Mouse (Mus musculus) forebrain, embryonic 14.5 days (tissue): ENCODE data around the gene Hmcn1. TPM values are rescaled to one million over a fixed set of nuclear protein-coding genes. Genes with fewer than 3 reads are reported as not detected.

ENCODE experiments used
- ATAC-seq: fragments of 200-750 bp; cut with Nextera tagmentation; 2 replicates; pipeline ENCODE4 v1.8.0; 2017; ENCODE audit warnings: mild to moderate bottlenecking, moderate library complexity
- DNase-seq: peaks from one replicate; pipeline ENCODE4 v3.0.0-alpha.2; 2015; ENCODE audit warnings: low spot score
- H3K27ac ChIP-seq: fragments of 300-500 bp; sonication (generic); 2 replicates; pipeline ENCODE4 v1.5.1; 2014; ENCODE audit warnings: low read depth, mild to moderate bottlenecking, control low read depth, low read length, moderate library complexity
- H3K27me3 ChIP-seq: fragments of 300-500 bp; sonication (generic); replicated peaks from 2 replicates; pipeline ENCODE4 v1.6.1; 2014; ENCODE audit warnings: low read length, control low read depth, mixed read lengths; ENCODE audit not compliant: control insufficient read depth, insufficient read depth
- H3K36me3 ChIP-seq: fragments of 300-500 bp; sonication (generic); 2 replicates; pipeline ENCODE4 v1.6.1; 2014; ENCODE audit warnings: low read length, control low read depth; ENCODE audit not compliant: control insufficient read depth, insufficient read depth
- H3K4me1 ChIP-seq: fragments of 300-500 bp; sonication (generic); 2 replicates; pipeline ENCODE4 v1.6.1; 2014; ENCODE audit warnings: antibody characterized with exemption, low read length, control low read depth; ENCODE audit not compliant: control insufficient read depth, insufficient read depth
- H3K4me2 ChIP-seq: fragments of 300-500 bp; sonication (generic); 2 replicates; pipeline ENCODE4 v1.6.1; 2014; ENCODE audit warnings: mild to moderate bottlenecking, control low read depth, low read length
- H3K4me3 ChIP-seq: fragments of 300-500 bp; sonication (generic); 2 replicates; pipeline ENCODE4 v1.5.1; 2014; ENCODE audit warnings: low read depth, low read length, control low read depth
- H3K9ac ChIP-seq: fragments of 300-500 bp; sonication (generic); 2 replicates; pipeline ENCODE4 v1.6.1; 2014; ENCODE audit warnings: mild to moderate bottlenecking, low read length, control low read depth, moderate library complexity
- H3K9me3 ChIP-seq: fragments of 300-500 bp; sonication (generic); replicated peaks from 2 replicates; pipeline ENCODE4 v1.6.1; 2016; ENCODE audit warnings: low read length, control low read depth, mixed read lengths; ENCODE audit not compliant: control insufficient read depth
- WGBS: fragments of 180-500 bp; shearing (Covaris S2); extraction: QIAGEN DNeasy Blood & Tissue Kit; methylation state at CpG from one replicate; pipeline ENCODE4 v1.1.7; 2014; 5-methylcytosine and 5-hydroxymethylcytosine counted together
- polyA plus RNA-seq: library from polyadenylated mRNA; unstranded; fragments of >200 nt; fragmentation: Nextera tagmentation; extraction: Ambion mirVana; gene quantifications from 2 replicates; pipeline ENCODE4 v1.2.1, GENCODE M21; 2014

The Hmcn1 gene
- polyA plus RNA-seq = 1.1 and 1.8 TPM in 2 replicates

DNA sequence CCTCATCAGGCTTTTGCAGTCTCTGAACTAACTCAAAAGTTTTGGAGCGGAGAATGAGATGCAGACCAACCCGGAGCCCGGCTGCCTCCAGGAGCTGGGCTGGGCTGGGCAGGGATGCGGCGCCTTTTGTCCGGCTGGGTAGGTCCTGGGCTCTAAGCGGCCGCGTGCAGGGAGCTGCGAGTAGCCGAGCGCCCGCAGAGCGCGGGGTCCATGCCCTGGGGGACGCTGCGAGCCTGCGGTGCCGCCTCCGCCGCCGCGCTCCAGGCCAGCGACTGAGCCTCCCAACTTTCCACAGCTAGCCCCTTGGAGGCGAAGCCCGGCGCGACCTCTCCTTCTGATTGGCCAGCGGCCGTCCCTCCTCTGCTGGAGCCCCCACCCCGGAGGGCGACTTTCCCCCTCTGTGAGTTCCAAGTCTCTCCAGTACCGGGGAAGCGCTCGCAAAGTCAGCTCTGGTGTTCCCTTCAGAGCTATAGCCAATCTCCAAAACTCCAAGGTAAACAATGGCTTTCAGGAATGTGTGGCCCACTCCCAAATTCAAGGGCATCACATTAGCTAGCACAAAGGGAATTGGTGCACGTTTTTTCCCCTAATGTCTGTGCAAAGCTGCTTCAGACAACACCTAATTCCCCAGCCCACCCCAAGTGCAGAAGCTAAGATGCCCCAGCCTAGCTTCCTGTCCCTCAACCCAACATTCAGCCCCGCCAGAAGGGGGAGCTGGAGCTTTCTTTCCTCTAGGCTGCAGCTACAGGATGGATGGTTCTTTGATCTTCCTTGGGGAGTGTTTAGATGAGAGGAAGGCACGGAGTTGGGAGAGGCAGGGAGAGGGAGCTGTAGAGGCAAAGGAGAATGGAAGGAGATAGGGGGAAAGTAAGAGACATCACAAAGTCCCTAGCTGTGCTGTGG is at the start of gene Hmcn1:
Gene Hmcn1, minus strand, starts transcription at position 274 of the 903 bp plus-strand sequence.
- Histone ChIP-seq H3K9me3 (no peaks in the 10 kb centered on the region), H3K27me3 (no peaks in the 10 kb centered on the region), H3K4me2 (peak within 1 kb of the TSS; percentile 84), H3K4me3 (peak within 1 kb of the TSS; percentile 44), H3K4me1 (peaks cover 11% of the 10 kb centered on the region; the same call in 1 of the 2 replicates), H3K9ac (peak within 1 kb of the TSS; percentile 64), H3K27ac (no peak within 1 kb of the TSS), H3K36me3 (no peaks in the 10 kb centered on the region)
- peak; percentile 49 for DNase-seq
- whole genome bisulfite sequencing = under 1% methylated on average over 32 of the region's 38 CpGs
- ATAC-seq = peak; percentile 91

DNA sequence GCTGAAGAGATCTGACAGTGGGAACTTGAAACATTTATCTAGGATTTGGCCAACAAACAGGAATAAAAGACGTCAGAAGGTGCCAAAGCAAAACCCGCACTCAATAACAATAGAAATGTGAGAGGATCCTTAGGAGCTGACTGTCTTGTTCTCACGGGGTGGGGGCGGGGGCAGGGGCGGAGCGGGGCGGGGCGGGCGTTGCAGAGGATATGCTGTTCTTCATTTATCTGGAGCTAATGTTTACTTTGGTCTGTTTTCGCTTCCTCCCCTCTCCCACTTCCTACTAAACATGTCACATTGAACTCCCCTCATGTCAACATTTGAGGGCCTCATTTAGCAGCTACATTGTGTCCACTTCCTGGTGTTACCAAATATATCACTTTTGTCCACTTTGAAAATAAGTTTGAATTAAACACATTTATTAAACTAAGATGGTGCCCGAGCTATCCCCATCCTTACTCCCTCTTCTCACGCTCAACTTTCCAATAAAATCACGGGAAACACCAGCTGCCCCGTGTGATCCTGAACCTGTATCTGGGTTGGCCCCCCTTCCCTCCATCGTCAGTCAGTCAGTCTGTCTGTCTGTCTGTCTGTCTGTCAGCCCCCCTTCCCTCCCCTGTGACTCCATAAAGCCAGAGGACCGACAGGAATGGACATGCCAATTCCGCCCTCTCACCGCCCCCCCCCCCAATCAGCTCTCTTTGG is 47.9 kb upstream of the Hmcn1 start:
- Histone ChIP-seq H3K36me3 (no peaks in the 10 kb centered on the region), H3K4me1 (peaks cover 4% of the 10 kb centered on the region; the same call in 1 of the 2 replicates), H3K9me3 (no peaks in the 10 kb centered on the region), H3K4me3 (no peak overlapping the region), H3K27ac (no peak overlapping the region), H3K4me2 (no peak overlapping the region), H3K27me3 (no peaks in the 10 kb centered on the region), H3K9ac (no peak overlapping the region)
- DNase-seq (no peak), ATAC-seq (no peak)
- 62% methylated on average over 18 of the region's 18 CpGs for WGBS

DNA sequence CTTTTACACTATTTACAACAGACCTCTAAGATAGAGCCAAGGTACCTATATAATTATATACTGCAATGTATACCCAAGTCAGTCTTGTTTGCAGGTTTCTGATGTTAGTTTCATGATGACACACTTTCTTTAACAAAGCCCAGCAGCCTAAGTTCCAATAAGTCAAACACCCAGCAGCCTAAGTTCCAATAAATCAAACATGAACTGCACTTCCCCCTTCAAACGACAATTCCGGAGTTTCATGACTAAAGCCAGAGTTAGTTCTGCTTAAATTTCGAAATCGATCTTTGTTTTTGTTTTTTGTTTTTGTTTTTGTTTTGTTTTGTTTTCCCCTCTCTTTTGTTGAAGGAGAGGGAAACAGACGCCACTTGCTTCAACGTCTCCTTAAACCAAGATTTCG is 47.1 kb upstream of the Hmcn1 start:
- Histone ChIP-seq H3K27me3 (no peaks in the 10 kb centered on the region), H3K4me1 (peaks cover 4% of the 10 kb centered on the region; the same call in 1 of the 2 replicates), H3K4me2 (no peak overlapping the region), H3K36me3 (no peaks in the 10 kb centered on the region), H3K4me3 (no peak overlapping the region), H3K27ac (no peak overlapping the region), H3K9me3 (no peaks in the 10 kb centered on the region), H3K9ac (no peak overlapping the region)
- DNase-seq (no peak), ATAC-seq (no peak)
- WGBS = 78% methylated on average over 7 of the region's 7 CpGs

DNA sequence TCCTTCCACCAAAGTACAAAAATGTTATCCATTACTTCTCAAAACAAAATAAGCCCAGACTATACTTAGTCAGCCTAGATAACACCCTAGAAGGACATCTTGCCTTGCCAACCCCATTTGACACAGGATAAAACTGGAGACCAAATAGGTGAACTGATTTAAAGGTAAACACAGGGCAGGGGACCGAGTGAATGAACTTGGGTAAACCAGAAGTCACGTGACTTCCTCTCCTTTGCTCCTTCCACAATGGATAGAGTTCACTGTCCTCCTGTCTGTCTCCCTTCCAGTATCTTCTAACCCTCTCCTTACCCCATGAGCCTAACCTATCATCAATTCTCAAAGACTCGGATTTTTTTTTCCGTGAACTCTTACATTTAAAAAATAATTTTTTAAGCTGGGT is 46.0 kb upstream of the Hmcn1 start:
- Histone ChIP-seq H3K36me3 (no peaks in the 10 kb centered on the region), H3K9ac (no peak overlapping the region), H3K9me3 (no peaks in the 10 kb centered on the region), H3K4me3 (no peak overlapping the region), H3K4me2 (no peak overlapping the region), H3K27ac (no peak overlapping the region), H3K4me1 (peaks cover 4% of the 10 kb centered on the region; the same call in 1 of the 2 replicates), H3K27me3 (no peaks in the 10 kb centered on the region)
- no peak for ATAC-seq
- 84% methylated on average over 4 of the region's 4 CpGs for WGBS
- DNase-seq = no peak

DNA sequence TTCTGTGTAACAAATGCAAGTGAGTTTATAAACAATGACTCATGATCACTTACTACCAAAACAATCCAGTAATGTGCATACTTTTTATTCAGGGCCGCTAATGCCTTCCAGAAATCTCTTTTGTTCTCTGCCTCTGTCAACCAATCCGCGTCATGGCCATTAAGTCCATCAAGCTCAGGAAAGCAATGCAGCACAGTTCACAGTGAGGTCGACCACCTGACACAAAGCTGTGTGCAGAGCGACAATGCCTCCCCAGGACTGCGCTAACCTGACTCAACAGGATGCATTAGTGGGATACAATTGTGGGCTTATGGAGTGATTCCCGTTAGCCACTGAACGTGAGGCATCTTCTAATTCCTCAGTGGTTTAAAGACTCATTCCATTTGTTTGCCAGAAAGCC is 45.3 kb upstream of the Hmcn1 start:
- DNase-seq (no peak), ATAC-seq (0 out of 2 replicates have a peak, but pooled peaks have one; percentile 47)
- Histone ChIP-seq H3K9ac (no peak overlapping the region), H3K27ac (no peak overlapping the region), H3K36me3 (no peaks in the 10 kb centered on the region), H3K27me3 (no peaks in the 10 kb centered on the region), H3K9me3 (no peaks in the 10 kb centered on the region), H3K4me3 (no peak overlapping the region), H3K4me1 (peaks cover 4% of the 10 kb centered on the region; the same call in 1 of the 2 replicates), H3K4me2 (no peak overlapping the region)
- 9% methylated on average over 8 of the region's 8 CpGs for WGBS

DNA sequence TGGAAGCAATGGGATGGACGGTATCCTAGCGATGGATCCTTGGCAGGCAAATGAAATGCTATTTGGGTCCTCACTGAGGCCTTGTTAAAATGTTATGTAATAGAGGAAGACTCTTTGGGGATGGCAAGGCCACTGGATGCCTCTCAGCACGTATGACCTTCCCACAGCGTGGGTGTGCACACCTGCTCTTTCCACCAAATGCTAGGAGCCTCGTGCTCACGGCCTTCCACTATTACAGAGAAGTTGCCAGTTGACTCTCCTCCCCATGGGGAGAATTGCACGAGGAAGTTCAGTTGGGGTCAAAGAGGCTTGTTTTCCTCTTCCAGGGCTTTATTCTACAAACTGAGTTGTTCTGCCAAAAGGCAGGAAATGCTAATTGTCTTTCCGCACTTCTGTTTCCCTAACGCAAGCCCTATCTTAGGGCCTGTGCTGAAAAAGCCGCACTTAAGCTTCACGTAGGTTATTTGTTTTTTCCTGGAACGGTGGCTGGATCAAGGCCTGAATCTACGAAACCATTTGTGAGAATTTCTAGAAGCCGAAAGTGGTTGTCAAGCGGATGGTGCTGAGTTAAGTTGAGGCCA is 43.3 kb upstream of the Hmcn1 start:
- Histone ChIP-seq H3K4me1 (peaks cover 4% of the 10 kb centered on the region; the same call in 1 of the 2 replicates), H3K27ac (no peak overlapping the region), H3K9ac (no peak overlapping the region), H3K36me3 (no peaks in the 10 kb centered on the region), H3K4me2 (no peak overlapping the region), H3K9me3 (no peaks in the 10 kb centered on the region), H3K4me3 (no peak overlapping the region), H3K27me3 (no peaks in the 10 kb centered on the region)
- ATAC-seq = no peak
- DNase-seq = no peak
- 85% methylated on average over 15 of the region's 15 CpGs for WGBS

DNA sequence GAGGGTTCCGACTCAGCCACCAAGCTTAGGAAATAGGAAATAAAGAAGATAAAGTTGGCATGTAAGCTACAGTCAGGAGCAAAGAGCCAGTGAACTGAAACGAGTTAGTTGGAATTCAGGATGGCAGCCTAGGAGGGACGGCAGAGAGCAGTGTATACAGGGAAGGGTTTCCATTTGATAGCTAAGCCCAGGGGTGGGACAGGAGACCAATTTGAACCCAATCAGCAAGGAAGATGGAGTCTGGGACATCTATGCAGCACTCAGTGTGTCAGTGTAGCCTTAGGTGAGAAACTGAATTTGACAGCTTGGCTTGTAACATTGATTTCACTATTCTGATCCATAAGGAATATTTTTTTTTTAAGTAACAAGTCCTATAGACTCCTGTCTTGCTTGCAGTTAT is 42.5 kb upstream of the Hmcn1 start:
- Histone ChIP-seq H3K27ac (no peak overlapping the region), H3K9ac (no peak overlapping the region), H3K4me1 (peaks cover 4% of the 10 kb centered on the region; the same call in 1 of the 2 replicates), H3K4me3 (no peak overlapping the region), H3K36me3 (no peaks in the 10 kb centered on the region), H3K27me3 (no peaks in the 10 kb centered on the region), H3K4me2 (no peak overlapping the region), H3K9me3 (no peaks in the 10 kb centered on the region)
- ATAC-seq (no peak), DNase-seq (no peak)
- WGBS = 76% methylated on average over 3 of the region's 3 CpGs

DNA sequence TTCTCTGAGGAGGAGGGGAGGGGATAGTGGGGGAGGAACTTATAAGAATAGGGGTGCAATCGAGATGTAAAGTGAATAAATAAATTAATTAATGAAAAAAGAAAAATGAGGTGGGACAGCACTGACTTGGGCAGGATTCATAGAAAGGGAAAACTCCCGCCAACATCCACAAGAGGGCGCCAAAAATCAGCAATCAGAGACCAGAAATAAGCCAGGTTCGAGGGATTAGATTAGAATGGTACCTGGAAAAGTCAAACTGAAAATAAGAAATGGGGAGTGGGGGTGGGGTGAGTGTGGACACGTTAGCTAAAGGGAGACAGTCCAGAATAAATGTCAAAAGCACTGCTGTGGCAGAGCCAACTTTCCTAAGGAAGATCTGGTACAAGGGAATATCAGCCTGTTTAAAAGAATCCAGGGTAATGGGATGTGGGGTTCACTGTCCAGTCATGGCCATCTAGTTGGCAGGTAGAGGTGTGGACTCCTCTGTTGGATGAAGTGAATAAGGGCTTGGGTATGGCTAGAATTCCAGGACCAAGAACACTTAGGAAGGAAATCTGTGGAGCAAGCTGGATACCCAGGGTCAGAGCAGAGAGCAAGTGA is 41.9 kb upstream of the Hmcn1 start:
- ATAC-seq = peak; percentile 65
- no peak overlapping the region for H3K27ac ChIP-seq

More for the DNA sequence above, 41.9 kb upstream of the Hmcn1 start:
- no peak overlapping the region for H3K4me3 ChIP-seq
- H3K9ac ChIP-seq = no peak overlapping the region
- no peaks in the 10 kb centered on the region for H3K36me3 ChIP-seq
- H3K27me3 ChIP-seq = no peaks in the 10 kb centered on the region
- H3K4me1 ChIP-seq = peaks cover 4% of the 10 kb centered on the region; the same call in 1 of the 2 replicates
- H3K9me3 ChIP-seq = no peaks in the 10 kb centered on the region
- peak; percentile 75 for DNase-seq
- WGBS = 1% methylated on average over 5 of the region's 5 CpGs
- H3K4me2 ChIP-seq = no peak overlapping the region
